Mouse (Mus musculus): ENCODE results near the gene 4931408C20Rik. TPM values are rescaled to one million over a fixed set of nuclear protein-coding genes. Genes with fewer than 3 reads are reported as not detected.

Gene 4931408C20Rik
- not detected for polyA plus RNA-seq (2014; fragmentation: Illumina TruSeq; extraction: RNeasy Lipid Tissue Mini Kit (QIAGEN cat#74804); ENCODE audit: insufficient read depth, low read depth, low replicate concordance)

DNA sequence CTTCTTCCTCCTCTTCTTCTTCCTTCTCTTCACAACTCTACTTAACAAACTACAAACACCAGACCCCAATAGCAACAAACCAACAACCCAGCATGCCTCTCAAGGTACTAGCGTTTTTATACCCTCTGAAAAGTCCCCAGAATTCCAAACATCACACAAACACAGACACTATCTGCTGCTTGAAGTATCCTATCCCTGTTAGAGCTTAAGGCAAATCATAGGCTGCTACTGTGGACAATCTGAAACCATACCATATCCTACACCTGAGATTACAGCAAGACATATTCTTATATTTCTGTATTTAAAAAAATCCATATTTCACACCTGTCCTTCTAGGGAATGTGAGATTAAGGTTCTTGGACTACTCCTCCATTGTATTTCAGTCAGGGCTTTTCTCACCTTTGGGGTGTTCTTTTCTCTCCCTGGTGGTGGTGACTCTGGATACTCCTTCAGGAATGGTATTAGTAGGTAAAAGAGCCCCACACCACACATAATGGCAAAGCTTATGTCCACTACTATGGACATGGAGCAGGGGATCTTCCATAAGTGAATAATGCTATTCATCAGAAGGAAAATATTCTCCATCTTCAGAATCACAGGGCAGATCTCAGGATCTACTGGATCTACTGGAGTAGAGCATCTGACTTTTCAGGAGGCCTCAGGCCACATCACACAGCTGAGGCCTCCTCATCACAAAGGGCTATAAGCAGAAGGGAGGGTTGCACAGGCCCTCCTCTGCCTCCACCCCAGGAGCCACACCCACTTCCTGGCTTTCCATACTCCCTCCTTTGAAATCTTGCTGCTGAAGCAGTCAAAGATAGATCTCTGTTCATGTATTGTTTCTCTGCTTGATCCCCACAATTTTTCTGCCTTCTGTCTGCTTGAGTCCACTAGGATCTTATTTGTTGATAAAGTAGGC lies at the start of gene 4931408C20Rik:
Gene 4931408C20Rik (minus strand): TSS at position 619 of the 919 bp plus-strand sequence.

